Mouse (Mus musculus) c-Kit-positive CD71-positive TER-119-negative erythroid progenitor cells, embryonic 14.5 days (primary cell): Measurements from ENCODE around the gene Olfr1263.

Source experiments
- DNase-seq: peaks from one replicate; pipeline ENCODE4 v3.0.0-alpha.2; 2013; ENCODE audit warnings: low read depth

Olfr1263 gene

GRCm38 (mm10) chr2:90011831-90012230, at the start of gene Olfr1263:
Olfr1263 (plus strand) TSS chr2:90012131.
- no peak for DNase-seq

GRCm38 (mm10) chr2:89974184-89974583, 37.7 kb upstream of the Olfr1263 start, which contains the start of gene Olfr1260:
Olfr1260 (plus strand) TSS chr2:89974340.
- no peak for DNase-seq

- no peak for DNase-seq
Measured at GRCm38 (mm10) chr2:89977709-89978108, 34.2 kb upstream of the Olfr1263 start.

GRCm38 (mm10) chr2:89990921-89991320, 21.0 kb upstream of the Olfr1263 start, which contains the start of gene Olfr1261:
Olfr1261 (plus strand) TSS chr2:89991221.
- no peak for DNase-seq

- DNase-seq: no peak
Measured at GRCm38 (mm10) chr2:89999845-90000244, 12.1 kb upstream of the Olfr1263 start, which contains the start of gene Olfr1262. Olfr1262 (plus strand) TSS chr2:90000145.

GRCm38 (mm10) chr2:90025477-90025876, 13.5 kb downstream of the Olfr1263 start, which contains the start of gene Olfr1264:
Olfr1264 (minus strand) TSS chr2:90025577.
- no peak for DNase-seq

- no peak for DNase-seq
Measured at GRCm38 (mm10) chr2:90035037-90035436, 23.1 kb downstream of the Olfr1263 start, which contains the start of gene Olfr1265. Olfr1265 (plus strand) TSS chr2:90035337.

- no peak for DNase-seq
Measured at GRCm38 (mm10) chr2:90063494-90063893, 51.6 kb downstream of the Olfr1263 start, which contains the start of gene Olfr140. Olfr140 (minus strand) TSS chr2:90063594.
